Mouse (Mus musculus) limb, embryonic 14.5 days (tissue): ENCODE measurements around the gene Ctnna2. TPM values are rescaled to one million over a fixed set of nuclear protein-coding genes. Genes with fewer than 3 reads are reported as not detected.

ENCODE experiments used
- ATAC-seq: fragments of 200-750 bp; cut with Nextera tagmentation; 2 replicates; pipeline ENCODE4 v1.8.0; 2017; ENCODE audit warnings: low read depth, moderate number of reproducible peaks, moderate TSS enrichment; ENCODE audit not compliant: low FRiP score
- DNase-seq: peaks from one replicate; pipeline ENCODE4 v3.0.0-alpha.2; 2015; ENCODE audit warnings: low spot score
- H3K27ac ChIP-seq: fragments of 300-500 bp; sonication (generic); replicated peaks from 2 replicates; pipeline ENCODE4 v1.5.1; 2014; ENCODE audit warnings: low read depth, mild to moderate bottlenecking, low read length, moderate library complexity, mixed read lengths
- H3K27me3 ChIP-seq: fragments of 300-500 bp; sonication (generic); 2 replicates; pipeline ENCODE4 v1.6.1; 2014; ENCODE audit warnings: low read length, mixed read lengths; ENCODE audit not compliant: control insufficient read depth, insufficient read depth
- H3K36me3 ChIP-seq: fragments of 300-500 bp; sonication (generic); 2 replicates; pipeline ENCODE4 v1.6.1; 2014; ENCODE audit warnings: mild to moderate bottlenecking, low read length, moderate library complexity, mixed read lengths; ENCODE audit not compliant: control insufficient read depth, insufficient read depth
- H3K4me1 ChIP-seq: fragments of 300-500 bp; sonication (generic); 2 replicates; pipeline ENCODE4 v1.6.1; 2014; ENCODE audit warnings: antibody characterized with exemption, low read length, mixed read lengths; ENCODE audit not compliant: control insufficient read depth, insufficient read depth
- H3K4me2 ChIP-seq: fragments of 300-500 bp; sonication (generic); replicated peaks from 2 replicates; pipeline ENCODE4 v1.6.1; 2014; ENCODE audit warnings: low read depth, mild to moderate bottlenecking, low read length, moderate library complexity; ENCODE audit not compliant: severe bottlenecking
- H3K4me3 ChIP-seq: fragments of 300-500 bp; sonication (generic); replicated peaks from 2 replicates; pipeline ENCODE4 v1.5.1; 2014; ENCODE audit warnings: low read length
- H3K9ac ChIP-seq: fragments of 300-500 bp; sonication (generic); 2 replicates; pipeline ENCODE4 v1.6.1; 2014; ENCODE audit warnings: mild to moderate bottlenecking, low read depth, low read length, moderate library complexity; ENCODE audit not compliant: severe bottlenecking
- H3K9me3 ChIP-seq: fragments of 300-500 bp; sonication (generic); 2 replicates; pipeline ENCODE4 v1.6.1; 2016; ENCODE audit warnings: low read length; ENCODE audit not compliant: control insufficient read depth
- POLR2A ChIP-seq: fragments of 200-500 bp; IDR thresholded peaks from 2 replicates; pipeline ENCODE4 v1.8.0; 2012; ENCODE audit warnings: inconsistent platforms, mild to moderate bottlenecking, moderate library complexity, borderline replicate concordance; ENCODE audit not compliant: insufficient read depth, insufficient read length; ENCODE audit errors: extremely low read depth
- WGBS: fragments of 180-500 bp; shearing (Covaris S2); extraction: QIAGEN DNeasy Blood & Tissue Kit; methylation state at CpG from one replicate; pipeline ENCODE4 v1.1.7; 2014; 5-methylcytosine and 5-hydroxymethylcytosine counted together
- polyA plus RNA-seq, 2 experiments: library from polyadenylated mRNA; depleted of rRNA in 1 of 2; stranded (reverse) in 1 of 2; unstranded in 1 of 2; fragments of >200 nt; fragmentation: Nextera tagmentation in 1 of 2; extraction: Ambion mirVana in 1 of 2; gene quantifications; 2 replicates each; pipeline versions ENCODE4 v1.2.1 to v1.2.3; 2012 to 2014

Gene Ctnna2
- polyA plus RNA-seq, 2 experiments: 1.7 to 2.7 TPM

DNA sequence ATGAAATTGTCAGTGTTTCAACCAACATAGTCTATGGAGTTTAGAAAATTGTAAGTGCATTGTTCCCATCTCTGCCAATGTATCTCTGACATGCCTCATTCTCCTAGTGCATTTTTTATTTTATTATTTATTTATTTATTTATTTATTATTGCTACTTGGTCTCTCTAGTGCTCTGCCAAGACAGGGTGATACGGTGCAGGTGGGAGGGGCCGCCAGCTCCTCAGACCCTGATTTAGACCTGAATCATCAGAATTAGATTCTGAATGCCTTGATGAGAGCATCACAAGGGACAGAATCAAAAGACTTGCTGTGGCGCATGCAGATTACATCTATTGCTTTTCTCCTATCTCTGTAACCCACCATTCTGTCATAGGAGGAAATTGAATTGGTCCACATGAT lies 492.8 kb downstream of the Ctnna2 start:
- no peak for ATAC-seq
- no peaks in the 10 kb centered on the region for H3K9me3 ChIP-seq
- H3K36me3 ChIP-seq: no peaks in the 10 kb centered on the region
- H3K27ac ChIP-seq: no peak overlapping the region
- no peak overlapping the region for H3K4me3 ChIP-seq
- no peak overlapping the region for H3K4me2 ChIP-seq
- no peaks in the 10 kb centered on the region for H3K4me1 ChIP-seq
- no peaks in the 10 kb centered on the region for H3K27me3 ChIP-seq
- no peak for DNase-seq
- no peak overlapping the region for H3K9ac ChIP-seq
- no peak for TF ChIP-seq POLR2A
- 95% methylated on average over 3 of the region's 3 CpGs for WGBS

DNA sequence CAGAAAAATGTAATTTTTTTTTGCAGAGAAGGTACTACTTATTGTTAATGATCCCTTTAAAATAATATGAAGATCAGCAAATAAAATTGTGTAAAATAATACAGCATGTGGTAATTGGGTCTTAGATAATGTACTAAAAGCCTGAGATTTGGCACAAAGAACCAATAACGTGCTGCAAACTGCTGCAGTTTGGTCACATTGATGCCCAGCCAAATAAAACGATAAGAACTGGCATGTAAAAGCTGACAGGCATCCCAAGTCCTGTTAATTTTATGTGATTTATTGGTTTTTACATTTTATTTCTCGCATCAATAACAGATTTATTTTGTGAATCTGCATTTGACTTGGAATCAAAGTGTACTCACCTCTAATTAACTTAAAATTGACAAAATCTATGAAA lies 497.4 kb downstream of the Ctnna2 start:
- Histone ChIP-seq H3K4me3 (no peak overlapping the region), H3K9ac (no peak overlapping the region), H3K36me3 (no peaks in the 10 kb centered on the region), H3K27me3 (no peaks in the 10 kb centered on the region), H3K4me2 (no peak overlapping the region), H3K9me3 (no peaks in the 10 kb centered on the region), H3K4me1 (no peaks in the 10 kb centered on the region), H3K27ac (no peak overlapping the region)
- DNase-seq (no peak), ATAC-seq (no peak)
- no peak for TF ChIP-seq POLR2A
- WGBS: 82% methylated on average over 3 of the region's 3 CpGs

GRCm38 (mm10) chr6:77475354-77475753 lies 504.1 kb downstream of the Ctnna2 start:
- H3K9ac ChIP-seq: no peak overlapping the region
- no peak overlapping the region for H3K4me2 ChIP-seq
- no peak for TF ChIP-seq POLR2A
- WGBS: 31% methylated on average over 1 of the region's 1 CpGs
- ATAC-seq (no peak; the same call in 1 of the 2 replicates), DNase-seq (no peak)
- no peaks in the 10 kb centered on the region for H3K36me3 ChIP-seq
- H3K27ac ChIP-seq: no peak overlapping the region
- H3K4me3 ChIP-seq: no peak overlapping the region
- no peaks in the 10 kb centered on the region for H3K9me3 ChIP-seq
- H3K4me1 ChIP-seq: no peaks in the 10 kb centered on the region
- no peaks in the 10 kb centered on the region for H3K27me3 ChIP-seq

- ATAC-seq (no peak), DNase-seq (no peak)
- no peak overlapping the region for H3K4me2 ChIP-seq
- H3K27ac ChIP-seq: no peak overlapping the region
- TF ChIP-seq POLR2A: no peak
- H3K36me3 ChIP-seq: no peaks in the 10 kb centered on the region
- H3K27me3 ChIP-seq: no peaks in the 10 kb centered on the region
- no peaks in the 10 kb centered on the region for H3K4me1 ChIP-seq
- H3K4me3 ChIP-seq: no peak overlapping the region
- no peaks in the 10 kb centered on the region for H3K9me3 ChIP-seq
- H3K9ac ChIP-seq: no peak overlapping the region
- 87% methylated on average over 7 of the region's 7 CpGs for WGBS
Measured at GRCm38 (mm10) chr6:77473256-77473655, 506.2 kb downstream of the Ctnna2 start.

DNA sequence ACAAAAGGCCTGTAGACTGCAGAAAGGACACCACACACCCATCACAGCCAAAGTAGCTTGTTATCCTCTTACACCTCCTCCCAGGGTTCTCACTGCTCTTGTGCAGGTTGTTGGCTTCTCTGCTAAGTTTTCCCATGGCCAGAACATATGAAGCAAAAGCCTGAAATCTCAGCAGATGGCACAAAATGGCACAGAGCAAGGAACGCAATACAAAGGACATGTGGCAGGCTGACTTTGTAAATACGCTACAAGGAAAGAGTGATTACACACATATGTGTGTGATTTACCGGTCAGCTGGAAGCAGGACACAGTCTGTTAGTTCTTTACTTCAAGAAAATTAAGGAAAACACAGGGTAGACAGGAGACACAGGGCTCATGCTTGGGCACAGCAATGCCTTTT lies 511.4 kb downstream of the Ctnna2 start:
- DNase-seq (no peak), ATAC-seq (no peak)
- WGBS: 50% methylated on average over 3 of the region's 3 CpGs
- Histone ChIP-seq H3K4me1 (no peaks in the 10 kb centered on the region), H3K36me3 (no peaks in the 10 kb centered on the region), H3K27me3 (no peaks in the 10 kb centered on the region), H3K9me3 (no peaks in the 10 kb centered on the region), H3K27ac (no peak overlapping the region), H3K4me2 (no peak overlapping the region), H3K9ac (no peak overlapping the region), H3K4me3 (no peak overlapping the region)
- TF ChIP-seq POLR2A: no peak

- H3K4me3 ChIP-seq: no peak overlapping the region
- no peaks in the 10 kb centered on the region for H3K36me3 ChIP-seq
- H3K27me3 ChIP-seq: no peaks in the 10 kb centered on the region
- H3K9me3 ChIP-seq: no peaks in the 10 kb centered on the region
- no peak for TF ChIP-seq POLR2A
- ATAC-seq (no peak), DNase-seq (peak; percentile 25)
- H3K4me2 ChIP-seq: no peak overlapping the region
- 0% methylated on average over 1 of the region's 1 CpGs for WGBS
- H3K9ac ChIP-seq: no peak overlapping the region
- H3K4me1 ChIP-seq: no peaks in the 10 kb centered on the region
- H3K27ac ChIP-seq: no peak overlapping the region
Measured at GRCm38 (mm10) chr6:77462737-77463136, 516.8 kb downstream of the Ctnna2 start.
